Mouse (Mus musculus) erythroblast, adult 5-6 weeks (primary cell): ENCODE results near the gene Sesn1. TPM values are rescaled to one million over a fixed set of nuclear protein-coding genes. Genes with fewer than 3 reads are reported as not detected.
A peak's percentile ranks its signal among the peaks of the same experiment; 100 is the strongest.
"Not testable (repeated sequence)": the region's sequence is repeated elsewhere in the genome, so short reads cannot be mapped to it uniquely, and the experiment has no call there.

Experiments used
- ATAC-seq: replicated peaks from 2 replicates; pipeline ENCODE4 v1.8.0; 2016; ENCODE audit warnings: moderate number of reproducible peaks, mild to moderate bottlenecking, moderate TSS enrichment, inconsistent platforms; ENCODE audit not compliant: poor library complexity, low FRiP score, severe bottlenecking
- total RNA-seq, 2 experiments: library from RNA; stranded (forward) in 1 of 2; stranded (reverse) in 1 of 2; fragments of 150-400 nt in 1 of 2; fragments of 200-764, 138-1000 nt in 1 of 2; gene quantifications; 2 replicates each; pipeline versions ENCODE4 v1.2.3 to v1.2.4; 2015 to 2017; ENCODE audit warnings: low replicate concordance in 2 of 2

Sesn1 gene
- total RNA-seq (2015; ENCODE audit: low replicate concordance) (157 and 167 TPM in 2 replicates), total RNA-seq (2017; ENCODE audit: low replicate concordance) (112 and 135 TPM in 2 replicates)

- peak; percentile 81 for ATAC-seq
Observed at GRCm38 (mm10) chr10:41809771-41810563, at the start of gene Sesn1, which contains the start of gene Cep57l1. Sesn1 (plus strand) TSS chr10:41809935. Cep57l1 (minus strand) TSS chr10:41809871.

GRCm38 (mm10) chr10:41760866-41761265 is 48.9 kb upstream of the Sesn1 start:
- ATAC-seq: no peak

GRCm38 (mm10) chr10:41763741-41764385 is 45.9 kb upstream of the Sesn1 start:
- no peak for ATAC-seq

GRCm38 (mm10) chr10:41765586-41765985 is 44.1 kb upstream of the Sesn1 start:
- ATAC-seq: no peak

GRCm38 (mm10) chr10:41766280-41766679 is 43.5 kb upstream of the Sesn1 start:
- ATAC-seq: no peak

GRCm38 (mm10) chr10:41767254-41767653 is 42.5 kb upstream of the Sesn1 start:
- no peak for ATAC-seq

GRCm38 (mm10) chr10:41792375-41792774 is 17.4 kb upstream of the Sesn1 start:
- ATAC-seq: no peak

- no peak for ATAC-seq
Observed at GRCm38 (mm10) chr10:41797253-41797652, 12.5 kb upstream of the Sesn1 start.

- no peak for ATAC-seq
Observed at GRCm38 (mm10) chr10:41803467-41803866, 6.3 kb upstream of the Sesn1 start.

- ATAC-seq: no peak
Observed at GRCm38 (mm10) chr10:41804711-41805110, 5.0 kb upstream of the Sesn1 start.

GRCm38 (mm10) chr10:41805729-41806355 is 3.9 kb upstream of the Sesn1 start:
- ATAC-seq: no peak

- peak; percentile 89 for ATAC-seq
Observed at GRCm38 (mm10) chr10:41809080-41809770, 510 bp upstream of the Sesn1 start.

- ATAC-seq: peak; percentile 27
Observed at GRCm38 (mm10) chr10:41810564-41811455, 1.1 kb downstream of the Sesn1 start.

- ATAC-seq: no peak
Observed at GRCm38 (mm10) chr10:41812566-41812965, 2.8 kb downstream of the Sesn1 start.

- ATAC-seq: no peak
Observed at GRCm38 (mm10) chr10:41814305-41814853, 4.6 kb downstream of the Sesn1 start.

GRCm38 (mm10) chr10:41816516-41816915 is 6.8 kb downstream of the Sesn1 start:
- no peak for ATAC-seq

- no peak for ATAC-seq
Observed at GRCm38 (mm10) chr10:41818036-41818732, 8.4 kb downstream of the Sesn1 start.

- ATAC-seq: not testable (repeated sequence)
Observed at GRCm38 (mm10) chr10:41818733-41819070, 9.0 kb downstream of the Sesn1 start.
